Mouse (Mus musculus): ENCODE results near the gene Actr1a. TPM values are rescaled to one million over a fixed set of nuclear protein-coding genes. Genes with fewer than 3 reads are reported as not detected.

The Actr1a gene
- polyA plus RNA-seq, 1 experiment: 75.3 TPM

GRCm38 (mm10) chr19:46406592-46407386 is 11.2 kb upstream of the Actr1a start:
- Histone ChIP-seq H3K4me3 (ENCODE audit: low read depth, low read length) (no peak overlapping the region), H3K9ac (ENCODE audit: low read depth, poor library complexity, severe bottlenecking) (no peak overlapping the region), H3K27me3 (ENCODE audit: control insufficient read depth, insufficient read depth, low read length, poor library complexity, severe bottlenecking) (no peaks in the 10 kb centered on the region), H3K27ac (ENCODE audit: insufficient read depth, low read length) (no peak overlapping the region), H3K9me3 (replicated peaks; ENCODE audit: control insufficient read depth, insufficient read depth, low read length, poor library complexity, severe bottlenecking) (no peaks in the 10 kb centered on the region), H3K36me3 (ENCODE audit: control insufficient read depth, insufficient read depth, low read length, poor library complexity, severe bottlenecking) (no peaks in the 10 kb centered on the region), H3K4me1 (ENCODE audit: control insufficient read depth, insufficient read depth, low read length) (no peaks in the 10 kb centered on the region)
- TF ChIP-seq EP300 (IDR thresholded peaks at IDR 0.05; ENCODE audit: insufficient read depth, low read depth, low read length): no peak
- no peak for TF ChIP-seq CTCF (IDR thresholded peaks at IDR 0.05; ENCODE audit: low read depth, low read length)

GRCm38 (mm10) chr19:46404030-46404429 is 8.5 kb upstream of the Actr1a start:
- TF ChIP-seq CTCF (IDR thresholded peaks at IDR 0.05; ENCODE audit: low read depth, low read length): no peak
- TF ChIP-seq EP300 (IDR thresholded peaks at IDR 0.05; ENCODE audit: insufficient read depth, low read depth, low read length): no peak
- no peak for TF ChIP-seq POLR2A (IDR thresholded peaks at IDR 0.05; ENCODE audit: insufficient read depth, low read length)
- H3K9me3 ChIP-seq (replicated peaks; ENCODE audit: control insufficient read depth, insufficient read depth, low read length, poor library complexity, severe bottlenecking): no peaks in the 10 kb centered on the region
- no peak overlapping the region for H3K9ac ChIP-seq (ENCODE audit: low read depth, poor library complexity, severe bottlenecking)
- no peak overlapping the region for H3K4me3 ChIP-seq (ENCODE audit: low read depth, low read length)
- no peak overlapping the region for H3K27ac ChIP-seq (ENCODE audit: insufficient read depth, low read length)
- no peaks in the 10 kb centered on the region for H3K4me1 ChIP-seq (ENCODE audit: control insufficient read depth, insufficient read depth, low read length)
- no peaks in the 10 kb centered on the region for H3K27me3 ChIP-seq (ENCODE audit: control insufficient read depth, insufficient read depth, low read length, poor library complexity, severe bottlenecking)
- H3K36me3 ChIP-seq (ENCODE audit: control insufficient read depth, insufficient read depth, low read length, poor library complexity, severe bottlenecking): no peaks in the 10 kb centered on the region

- Histone ChIP-seq H3K36me3 (ENCODE audit: control insufficient read depth, insufficient read depth, low read length, poor library complexity, severe bottlenecking) (no peaks in the 10 kb centered on the region), H3K27ac (ENCODE audit: insufficient read depth, low read length) (no peak overlapping the region), H3K4me1 (ENCODE audit: control insufficient read depth, insufficient read depth, low read length) (no peaks in the 10 kb centered on the region), H3K9ac (ENCODE audit: low read depth, poor library complexity, severe bottlenecking) (no peak overlapping the region), H3K27me3 (ENCODE audit: control insufficient read depth, insufficient read depth, low read length, poor library complexity, severe bottlenecking) (no peaks in the 10 kb centered on the region), H3K9me3 (replicated peaks; ENCODE audit: control insufficient read depth, insufficient read depth, low read length, poor library complexity, severe bottlenecking) (no peaks in the 10 kb centered on the region), H3K4me3 (ENCODE audit: low read depth, low read length) (no peak overlapping the region)
- no peak for TF ChIP-seq POLR2A (IDR thresholded peaks at IDR 0.05; ENCODE audit: insufficient read depth, low read length)
- TF ChIP-seq EP300 (IDR thresholded peaks at IDR 0.05; ENCODE audit: insufficient read depth, low read depth, low read length): no peak
- no peak for TF ChIP-seq CTCF (IDR thresholded peaks at IDR 0.05; ENCODE audit: low read depth, low read length)
Measured at GRCm38 (mm10) chr19:46400558-46400957, 5.0 kb upstream of the Actr1a start.

- Histone ChIP-seq H3K36me3 (ENCODE audit: control insufficient read depth, insufficient read depth, low read length, poor library complexity, severe bottlenecking) (no peaks in the 10 kb centered on the region), H3K27ac (ENCODE audit: insufficient read depth, low read length) (no peak overlapping the region), H3K27me3 (ENCODE audit: control insufficient read depth, insufficient read depth, low read length, poor library complexity, severe bottlenecking) (no peaks in the 10 kb centered on the region), H3K9ac (ENCODE audit: low read depth, poor library complexity, severe bottlenecking) (no peak overlapping the region), H3K9me3 (replicated peaks; ENCODE audit: control insufficient read depth, insufficient read depth, low read length, poor library complexity, severe bottlenecking) (no peaks in the 10 kb centered on the region), H3K4me1 (ENCODE audit: control insufficient read depth, insufficient read depth, low read length) (no peaks in the 10 kb centered on the region), H3K4me3 (ENCODE audit: low read depth, low read length) (no peak overlapping the region)
- TF ChIP-seq POLR2A (IDR thresholded peaks at IDR 0.05; ENCODE audit: insufficient read depth, low read length) (no peak), CTCF (IDR thresholded peaks at IDR 0.05; ENCODE audit: low read depth, low read length) (no peak), EP300 (IDR thresholded peaks at IDR 0.05; ENCODE audit: insufficient read depth, low read depth, low read length) (no peak)
Measured at GRCm38 (mm10) chr19:46399886-46400285, 4.3 kb upstream of the Actr1a start.

GRCm38 (mm10) chr19:46399372-46399771 is 3.8 kb upstream of the Actr1a start:
- Histone ChIP-seq H3K4me1 (ENCODE audit: control insufficient read depth, insufficient read depth, low read length) (no peaks in the 10 kb centered on the region), H3K9ac (ENCODE audit: low read depth, poor library complexity, severe bottlenecking) (no peak overlapping the region), H3K27me3 (ENCODE audit: control insufficient read depth, insufficient read depth, low read length, poor library complexity, severe bottlenecking) (no peaks in the 10 kb centered on the region), H3K27ac (ENCODE audit: insufficient read depth, low read length) (no peak overlapping the region), H3K9me3 (replicated peaks; ENCODE audit: control insufficient read depth, insufficient read depth, low read length, poor library complexity, severe bottlenecking) (no peaks in the 10 kb centered on the region), H3K36me3 (ENCODE audit: control insufficient read depth, insufficient read depth, low read length, poor library complexity, severe bottlenecking) (no peaks in the 10 kb centered on the region), H3K4me3 (ENCODE audit: low read depth, low read length) (no peak overlapping the region)
- TF ChIP-seq CTCF (IDR thresholded peaks at IDR 0.05; ENCODE audit: low read depth, low read length) (no peak), POLR2A (IDR thresholded peaks at IDR 0.05; ENCODE audit: insufficient read depth, low read length) (no peak), EP300 (IDR thresholded peaks at IDR 0.05; ENCODE audit: insufficient read depth, low read depth, low read length) (no peak)

- H3K27me3 ChIP-seq (ENCODE audit: control insufficient read depth, insufficient read depth, low read length, poor library complexity, severe bottlenecking): no peaks in the 10 kb centered on the region
- no peak overlapping the region for H3K9ac ChIP-seq (ENCODE audit: low read depth, poor library complexity, severe bottlenecking)
- H3K9me3 ChIP-seq (replicated peaks; ENCODE audit: control insufficient read depth, insufficient read depth, low read length, poor library complexity, severe bottlenecking): no peaks in the 10 kb centered on the region
- TF ChIP-seq POLR2A (IDR thresholded peaks at IDR 0.05; ENCODE audit: insufficient read depth, low read length) (no peak), CTCF (IDR thresholded peaks at IDR 0.05; ENCODE audit: low read depth, low read length) (no peak), EP300 (IDR thresholded peaks at IDR 0.05; ENCODE audit: insufficient read depth, low read depth, low read length) (no peak)
- no peaks in the 10 kb centered on the region for H3K36me3 ChIP-seq (ENCODE audit: control insufficient read depth, insufficient read depth, low read length, poor library complexity, severe bottlenecking)
- H3K27ac ChIP-seq (ENCODE audit: insufficient read depth, low read length): no peak overlapping the region
- H3K4me3 ChIP-seq (ENCODE audit: low read depth, low read length): no peak overlapping the region
- H3K4me1 ChIP-seq (ENCODE audit: control insufficient read depth, insufficient read depth, low read length): no peaks in the 10 kb centered on the region
Measured at GRCm38 (mm10) chr19:46398401-46398800, 2.9 kb upstream of the Actr1a start.

Data from ES-Bruce4 (cell line).